Mouse (Mus musculus): ENCODE measurements around the gene Ddi2.

Ddi2 gene

GRCm38 (mm10) chr4:141655908-141656608 lies 67.2 kb downstream of the Ddi2 start:
- no peak for DNase-seq (ENCODE audit: low spot score in 2 of 2)

DNA sequence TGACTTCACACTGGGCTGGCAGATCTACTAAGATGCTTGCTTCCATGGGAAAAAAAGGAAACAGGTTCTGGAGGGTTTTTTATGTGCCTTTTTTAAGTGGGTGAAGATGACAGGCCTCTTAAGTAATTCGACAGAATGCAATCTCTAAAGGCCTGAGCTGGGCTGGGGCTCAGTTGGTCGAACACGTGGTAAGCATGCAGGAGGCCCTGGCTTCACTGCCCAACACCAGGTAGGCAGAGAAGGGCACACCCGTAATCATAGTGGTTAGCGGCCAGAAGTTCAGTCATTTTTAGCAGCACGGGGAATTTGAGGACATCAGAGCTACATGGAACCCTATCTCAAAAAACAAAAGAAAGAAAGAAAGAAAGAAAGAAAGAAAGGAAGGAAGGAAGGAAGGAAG lies 68.7 kb downstream of the Ddi2 start:
- no peak for DNase-seq (ENCODE audit: low spot score in 2 of 2)

GRCm38 (mm10) chr4:141653813-141654212 lies 69.4 kb downstream of the Ddi2 start:
- DNase-seq (ENCODE audit: low spot score in 2 of 2): no peak

DNA sequence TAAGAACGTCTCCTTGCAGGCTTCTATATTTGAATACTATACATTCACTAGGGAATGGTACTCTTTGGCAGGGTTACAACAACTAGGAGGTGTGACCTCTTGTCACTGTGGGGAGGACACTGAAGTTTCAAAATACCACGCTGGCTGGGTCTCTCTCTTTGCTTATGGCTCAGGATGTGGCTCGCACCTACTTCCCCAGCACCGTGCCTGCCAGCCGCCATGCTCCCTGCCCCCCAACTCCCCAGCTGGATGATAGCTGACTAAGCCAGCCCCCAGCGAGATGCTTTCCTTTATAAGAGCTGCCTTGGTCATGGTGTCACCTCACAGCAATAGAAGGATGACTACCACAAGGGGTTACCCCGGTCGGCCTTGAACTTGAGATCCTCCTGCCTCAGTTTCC lies 70.2 kb downstream of the Ddi2 start:
- no peak for DNase-seq (ENCODE audit: low spot score in 2 of 2)

DNA sequence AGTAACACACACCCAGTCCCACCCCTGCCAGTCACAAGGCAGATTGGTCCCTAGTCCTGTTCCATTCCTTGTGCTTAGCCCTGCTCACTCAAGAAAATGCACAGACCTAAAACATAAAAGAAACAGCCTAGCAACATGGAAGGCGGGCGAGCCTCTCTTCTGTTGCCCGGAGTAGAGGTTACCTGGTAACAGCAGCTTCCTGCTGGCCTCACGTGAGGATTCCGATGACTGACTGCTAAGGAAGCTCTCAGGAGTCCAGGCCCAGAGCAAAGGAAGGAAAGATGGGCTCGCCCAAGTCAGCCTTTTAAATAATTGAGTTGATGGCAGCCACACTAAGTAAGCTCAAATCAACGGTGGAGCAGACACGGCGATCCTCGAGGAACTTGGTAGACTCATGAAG lies 71.3 kb downstream of the Ddi2 start:
- DNase-seq (ENCODE audit: low spot score in 2 of 2): no peak

DNA sequence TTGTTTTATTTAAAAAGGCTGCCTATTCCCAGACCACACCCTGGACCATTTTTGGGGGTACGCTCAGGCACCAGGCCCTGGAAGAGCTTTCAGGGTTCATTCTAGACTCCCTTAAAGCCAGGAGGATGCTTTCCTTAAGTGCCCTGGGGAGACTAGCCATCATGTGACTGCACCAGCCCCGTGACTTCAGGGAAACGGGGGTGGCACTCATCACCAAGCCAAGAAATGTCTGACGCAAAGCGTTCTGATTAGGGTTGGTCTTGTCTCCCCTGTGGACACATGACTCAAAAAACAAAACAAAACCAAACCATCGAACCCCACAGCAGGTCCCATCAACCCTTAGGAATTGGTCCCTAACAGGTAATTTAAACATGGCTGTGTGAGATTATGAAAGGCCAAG lies 71.9 kb downstream of the Ddi2 start:
- no peak for DNase-seq (ENCODE audit: low spot score in 2 of 2)

DNA sequence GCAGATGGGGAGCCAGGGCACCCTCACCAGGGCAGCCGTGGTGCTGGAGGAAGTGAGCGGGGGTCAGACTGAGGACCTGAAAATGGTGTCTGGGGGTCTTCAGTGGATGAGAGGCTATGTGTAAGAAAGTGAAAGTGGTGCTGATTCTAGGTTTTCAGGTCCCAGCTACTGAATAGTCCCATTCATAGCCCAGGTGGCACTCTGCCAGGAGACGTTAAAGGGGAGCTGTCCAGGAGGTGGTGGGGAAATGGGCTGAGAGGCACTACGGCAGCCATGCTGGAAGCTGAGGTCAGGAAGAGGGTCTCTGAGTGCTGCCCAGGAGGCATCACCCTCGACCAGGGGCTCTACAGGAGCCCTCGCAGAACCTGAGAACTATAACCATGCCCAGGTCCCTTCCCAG lies 74.0 kb downstream of the Ddi2 start:
- DNase-seq (ENCODE audit: low spot score in 2 of 2): no peak

DNA sequence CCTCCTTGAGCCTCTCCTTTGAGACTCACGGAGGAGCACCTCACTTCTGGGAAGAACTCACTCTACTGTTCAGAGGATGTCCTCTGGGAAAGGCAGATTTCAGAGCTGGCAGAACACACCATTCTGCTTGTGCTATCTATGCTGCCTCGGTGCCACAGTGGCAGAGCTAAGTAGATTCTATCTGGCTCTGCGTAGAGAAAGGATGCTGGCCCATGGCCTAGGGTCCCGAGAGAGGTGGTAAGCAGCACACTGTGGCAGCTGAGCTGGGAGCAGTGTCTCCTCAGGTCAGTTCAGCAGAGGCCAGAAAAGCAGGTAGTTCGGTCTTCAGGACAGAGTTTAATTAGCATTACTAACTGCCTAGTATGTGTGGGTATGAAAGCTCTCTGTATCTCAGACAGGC lies 75.0 kb downstream of the Ddi2 start:
- no peak for DNase-seq (ENCODE audit: low spot score in 2 of 2)

GRCm38 (mm10) chr4:141647187-141647586 lies 76.0 kb downstream of the Ddi2 start:
- no peak for DNase-seq (ENCODE audit: low spot score in 2 of 2)

DNA sequence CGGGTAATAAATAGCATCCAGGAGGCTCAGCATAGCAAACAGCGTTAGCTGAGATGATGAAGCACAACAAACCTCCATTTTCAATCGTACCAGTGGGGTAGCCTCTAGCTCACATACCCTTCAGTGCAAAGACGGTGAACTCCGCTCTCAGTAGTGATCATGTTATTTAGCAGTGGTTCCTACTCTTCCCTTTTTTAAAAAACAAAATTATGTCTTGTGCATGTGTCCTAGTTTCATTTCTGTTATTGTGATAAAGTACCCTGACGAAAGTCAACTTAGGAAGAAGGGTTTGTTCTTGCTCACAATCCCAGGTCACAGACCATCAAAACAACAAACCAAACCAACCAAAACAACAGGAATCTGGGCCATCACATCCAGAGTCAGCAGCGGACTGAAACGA lies 77.2 kb downstream of the Ddi2 start:
- no peak for DNase-seq (ENCODE audit: low spot score in 2 of 2)

DNA sequence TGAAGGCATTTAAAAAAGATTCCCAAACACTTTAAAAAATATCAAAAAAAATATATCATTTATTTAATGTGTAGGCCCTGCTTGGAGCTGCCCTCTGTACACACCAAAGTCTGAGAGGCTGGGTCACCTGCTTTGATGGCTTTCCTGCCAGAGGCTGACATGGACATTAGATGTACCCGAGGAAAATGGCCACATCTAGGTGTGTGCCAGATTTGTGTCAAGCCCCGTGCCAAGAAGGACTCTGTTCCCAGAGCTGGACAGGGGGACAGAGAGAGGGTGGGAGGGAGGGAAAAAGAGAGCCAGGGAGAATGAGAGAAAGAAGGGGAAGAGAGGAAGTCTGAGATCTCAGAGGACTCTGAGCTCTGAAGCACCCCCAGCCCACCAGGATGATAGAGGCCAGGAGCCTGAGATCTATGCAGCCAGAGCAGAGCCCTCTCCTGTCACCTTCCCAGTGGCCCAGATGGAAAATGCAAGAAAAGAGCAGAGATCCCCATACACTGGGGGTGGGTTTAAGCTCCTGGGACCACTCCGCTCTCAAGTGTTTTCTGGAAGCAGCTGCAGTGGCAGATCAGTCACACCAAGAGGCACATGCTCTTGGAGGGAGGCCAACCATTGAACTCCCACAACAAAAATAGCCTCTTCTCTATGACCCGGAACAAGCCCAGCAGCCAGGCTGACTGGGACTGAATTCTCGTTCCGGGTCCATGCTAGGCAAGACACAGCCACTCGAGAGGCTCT lies 79.9 kb downstream of the Ddi2 start:
- no peak for DNase-seq (ENCODE audit: low spot score in 2 of 2)

DNA sequence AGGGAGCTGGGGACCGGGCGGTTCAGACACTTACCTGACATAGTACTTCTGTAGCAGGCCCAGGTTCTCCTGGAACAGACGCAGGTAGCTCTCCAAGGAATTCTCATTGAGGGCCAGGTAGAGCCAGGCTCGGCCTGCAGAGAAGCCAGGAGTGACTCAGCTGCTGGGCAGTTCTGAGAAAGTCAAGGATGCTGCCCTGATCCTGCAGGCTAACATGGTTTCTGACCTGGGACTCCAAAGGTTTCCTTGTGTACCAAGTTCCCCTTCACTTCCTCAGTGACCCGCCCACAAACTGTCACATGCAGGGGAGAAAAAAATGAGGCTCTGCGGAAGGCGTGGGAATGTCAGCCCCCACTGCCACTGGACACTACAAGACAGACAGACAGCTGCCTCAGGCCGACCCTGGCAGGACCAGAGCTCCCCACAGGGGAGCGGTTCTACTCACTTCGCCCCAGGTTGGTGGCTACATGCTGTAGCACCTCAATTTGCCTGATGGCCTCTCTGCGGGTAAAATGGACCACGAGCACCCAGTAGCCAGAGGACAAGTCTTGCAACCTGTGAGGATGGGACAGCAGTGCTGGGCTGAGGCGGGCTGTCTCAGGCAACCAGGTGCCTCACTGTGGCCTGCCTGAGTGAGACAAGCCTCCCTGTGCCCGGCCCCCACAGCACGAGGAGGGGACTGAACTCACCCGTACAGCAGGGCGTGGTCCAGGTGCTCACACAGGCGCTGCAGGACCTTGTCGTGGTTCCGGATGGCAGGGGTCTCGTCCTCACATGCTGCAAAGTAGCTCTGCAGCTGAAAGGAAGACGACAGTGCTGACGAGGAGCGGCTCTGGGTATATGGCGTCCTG lies 81.0 kb downstream of the Ddi2 start:
- DNase-seq (ENCODE audit: low spot score in 2 of 2): no peak

GRCm38 (mm10) chr4:141641353-141641771 lies 81.9 kb downstream of the Ddi2 start:
- DNase-seq (ENCODE audit: low spot score in 2 of 2): no peak

- DNase-seq (ENCODE audit: low spot score in 2 of 2): no peak
Observed at GRCm38 (mm10) chr4:141639474-141639873, 83.7 kb downstream of the Ddi2 start.

- no peak for DNase-seq (ENCODE audit: low spot score in 2 of 2)
Observed at GRCm38 (mm10) chr4:141636693-141637092, 86.5 kb downstream of the Ddi2 start.

DNA sequence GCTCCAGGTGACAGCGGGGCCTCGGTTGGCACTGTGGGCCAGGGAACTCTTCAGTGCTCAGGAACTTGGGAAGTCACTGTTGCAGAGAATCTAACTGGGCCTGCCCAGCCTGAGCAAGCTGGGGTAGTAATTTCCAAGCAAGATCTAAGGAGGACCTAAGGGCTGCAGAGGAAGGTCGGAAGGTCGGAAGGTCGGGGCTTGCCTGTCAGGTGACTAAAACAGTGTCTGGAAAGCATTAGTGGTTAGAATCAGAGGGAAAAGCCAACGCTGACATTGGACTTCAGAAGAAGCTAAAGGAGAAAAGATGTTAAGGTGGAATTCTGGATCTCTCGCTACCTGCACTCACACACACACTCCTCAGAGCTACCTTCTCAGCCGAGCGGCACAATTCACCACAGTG lies 87.2 kb downstream of the Ddi2 start:
- DNase-seq (ENCODE audit: low spot score in 2 of 2): no peak

DNA sequence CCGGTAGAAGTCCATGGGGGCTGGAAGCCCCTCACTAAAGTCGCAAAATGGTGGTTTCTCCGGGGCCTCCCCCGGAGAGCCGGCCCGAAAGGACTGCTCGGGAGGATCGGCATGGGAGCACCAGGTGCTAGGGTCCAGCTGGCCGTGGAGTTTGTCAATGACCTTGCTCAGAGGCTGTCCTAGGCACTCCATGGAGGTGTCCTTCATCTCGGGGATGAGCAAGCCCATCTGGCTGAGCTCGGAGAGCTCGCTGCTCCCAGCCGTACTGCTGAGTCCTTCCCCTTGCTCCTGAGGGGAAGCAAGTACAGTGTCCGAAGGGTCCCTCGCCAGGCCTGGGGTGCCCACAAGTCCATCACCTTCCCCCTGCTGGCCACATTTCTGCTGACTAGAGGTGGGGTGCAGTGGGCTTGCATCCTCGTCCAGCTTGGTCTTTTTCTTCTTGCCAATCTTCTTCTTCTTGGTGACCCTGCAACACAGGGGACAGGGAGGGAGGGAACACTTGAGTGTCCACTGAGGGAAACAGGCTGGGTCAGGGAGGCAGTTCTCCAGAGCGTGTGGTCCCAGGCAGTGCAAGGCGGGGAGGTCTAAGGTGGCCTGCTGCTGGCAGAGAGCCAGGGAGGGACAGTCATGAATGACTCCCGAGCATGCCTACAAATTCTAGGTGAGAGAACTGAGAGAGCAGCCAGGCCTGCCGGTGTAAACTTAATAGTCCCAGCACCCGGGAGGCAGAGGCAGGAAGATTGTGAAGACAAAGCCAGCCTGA lies 90.9 kb downstream of the Ddi2 start:
- DNase-seq (ENCODE audit: low spot score in 2 of 2): no peak

- no peak for DNase-seq (ENCODE audit: low spot score in 2 of 2)
Observed at GRCm38 (mm10) chr4:141631250-141631649, 92.0 kb downstream of the Ddi2 start.

DNA sequence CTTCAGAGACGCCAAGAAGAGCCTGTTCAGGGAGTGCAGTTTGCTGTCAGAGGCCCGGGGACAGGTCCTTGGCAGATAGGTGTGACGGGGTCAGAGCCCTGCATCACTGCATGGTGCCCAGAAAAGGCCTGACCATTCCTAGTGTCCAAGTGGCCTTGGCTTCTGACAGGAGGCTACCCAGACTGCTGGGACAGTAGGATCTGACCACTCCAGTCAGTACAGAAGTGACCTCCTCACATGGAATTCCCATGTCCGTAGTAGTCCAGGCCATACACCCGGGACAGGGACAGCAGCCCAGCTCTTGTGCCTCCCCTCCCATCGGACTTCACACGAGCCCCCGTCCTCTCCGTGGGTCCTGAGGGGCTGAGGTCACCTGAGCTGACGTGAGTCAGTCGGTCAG lies 93.2 kb downstream of the Ddi2 start:
- DNase-seq (ENCODE audit: low spot score in 2 of 2): no peak

- no peak for DNase-seq (ENCODE audit: low spot score in 2 of 2)
Observed at GRCm38 (mm10) chr4:141628661-141629060, 94.6 kb downstream of the Ddi2 start.
